Mouse (Mus musculus) layer of hippocampus, postnatal 25 days (tissue): ENCODE results near the gene Nemf. TPM values are rescaled to one million over a fixed set of nuclear protein-coding genes. Genes with fewer than 3 reads are reported as not detected.
A peak's percentile ranks its signal among the peaks of the same experiment; 100 is the strongest.

ENCODE experiments used
- DNase-seq, 2 experiments: peaks; one replicate each; pipeline ENCODE4 v3.0.0; 2022; ENCODE audit warnings: mixed read lengths in 2 of 2, low spot score in 1 of 2; ENCODE audit errors: extremely low spot score in 1 of 2
- microRNA-seq, 2 experiments: library from miRNA; unstranded; fragments of <30 nt; microRNA quantifications; one replicate each; pipeline ENCODE4 v1.2.0; 2021
- total RNA-seq, 2 experiments: library from RNA; stranded (reverse); gene quantifications; 2 replicates each; pipeline ENCODE4 v1.2.3; 2021

Gene Nemf
- total RNA-seq, 2 experiments from 2014 or later = 41.3 to 43.3 TPM

DNA sequence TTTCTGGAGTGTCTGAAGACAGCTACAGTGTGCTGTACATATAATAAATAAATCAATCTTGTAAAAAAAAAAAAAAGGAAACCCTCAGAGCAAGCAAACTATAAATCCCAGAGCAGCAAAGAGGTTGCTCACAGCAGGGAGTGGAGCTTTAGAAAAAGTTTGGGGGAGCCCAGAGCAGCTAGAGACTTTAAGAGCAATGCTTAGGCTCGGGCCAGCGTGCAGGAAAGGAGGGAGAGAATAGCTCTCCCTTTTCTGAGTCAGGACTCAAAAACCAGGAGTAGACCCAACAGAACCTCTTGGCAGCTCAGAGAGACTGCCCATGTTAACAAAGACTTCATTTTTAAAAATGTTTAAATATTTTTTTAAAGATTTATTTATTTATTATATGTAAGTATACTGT, 88.0 kb downstream of the Nemf start:
- no peak for DNase-seq

DNA sequence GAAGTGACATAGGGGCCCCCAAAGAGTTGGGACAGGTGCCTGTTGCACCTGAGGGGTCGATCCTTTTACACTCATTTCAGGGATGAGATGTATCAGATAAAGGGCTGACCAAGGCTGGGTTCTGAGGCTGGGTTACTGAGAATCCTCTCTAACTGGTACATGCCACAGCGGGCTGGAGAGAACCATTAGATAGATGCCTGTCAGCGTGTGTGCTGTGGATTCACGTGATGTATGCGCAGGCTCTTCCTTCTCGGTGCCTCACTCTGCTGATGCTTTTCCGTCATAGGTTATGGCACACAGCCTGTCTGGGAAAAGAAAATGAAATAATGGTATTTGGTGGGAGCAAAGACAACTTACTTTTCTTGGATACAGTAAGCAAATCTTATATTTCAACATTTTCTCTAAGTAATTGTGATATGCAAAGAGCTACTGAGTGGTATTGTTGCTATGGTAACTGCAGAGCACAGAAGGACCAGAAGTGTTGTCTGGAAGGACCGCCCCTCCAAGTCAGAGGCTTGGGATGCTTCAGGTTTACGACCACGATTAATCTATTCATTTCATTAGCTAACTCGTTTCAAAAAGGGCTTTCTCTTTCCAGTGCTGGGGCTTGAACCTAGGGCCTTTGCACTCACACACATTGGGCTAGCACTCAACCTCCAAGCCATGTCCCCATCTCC, 88.9 kb downstream of the Nemf start:
- peak in 1 of 2 experiments; percentile 3 for DNase-seq

DNA sequence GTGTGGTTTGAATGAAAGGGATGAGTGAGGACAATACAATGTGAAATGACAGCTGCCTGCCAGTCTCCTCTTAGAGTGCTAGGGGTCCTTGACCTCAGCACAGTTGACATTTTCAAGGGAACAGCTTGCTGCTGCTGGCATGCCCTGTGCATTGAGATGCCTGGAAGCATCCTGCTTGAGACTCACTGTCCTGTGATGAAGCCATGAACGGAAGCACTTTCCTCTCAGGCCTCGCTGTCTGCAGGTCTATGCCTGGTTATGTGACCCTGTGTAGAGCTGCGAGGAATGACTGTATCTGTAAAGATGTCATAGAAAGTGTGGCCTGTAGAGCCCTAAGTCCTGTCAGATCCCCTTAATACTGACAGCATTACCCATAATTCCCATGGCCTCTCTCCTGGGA, 91.9 kb downstream of the Nemf start:
- no peak for DNase-seq

DNA sequence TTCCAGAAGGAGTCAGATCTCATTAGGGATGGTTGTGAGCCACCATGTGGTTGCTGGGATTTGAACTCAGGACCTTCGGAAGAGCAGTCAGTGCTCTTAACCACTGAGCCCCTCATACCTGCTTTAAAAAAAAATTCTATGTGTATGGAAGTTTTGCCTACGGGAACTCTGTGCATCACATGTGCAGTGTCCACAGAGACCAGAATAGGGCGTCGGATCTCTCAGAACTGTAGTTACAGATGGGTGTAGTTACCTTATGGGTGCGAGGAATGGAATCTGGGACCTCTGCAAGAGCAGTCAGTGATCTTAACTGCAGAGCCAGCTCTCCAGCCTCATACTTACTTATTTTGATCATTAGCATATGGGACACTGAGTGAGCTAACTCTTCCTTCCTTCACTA, 94.7 kb downstream of the Nemf start:
- no peak for DNase-seq

Small RNA genes within 50 kb of the gene (microRNA-seq; reads per million reads assigned to microRNA genes)
- 0 to 1.2 reads per million in 2 experiments for gene Gm47299
- 0 reads per million in 2 experiments for gene Gm47305

Other genes starting within 250 kb of the Nemf start
- 1,000 to 10,000 TPM; 1,032 to 1,201 TPM for gene Rps29, start 198.0 kb downstream of the Nemf start, total RNA-seq
- not detected for gene Lrr1, start 188.4 kb downstream of the Nemf start, total RNA-seq
- 100 to 1,000 TPM; 177 to 208 TPM for gene Rpl36al, start 173.1 kb downstream of the Nemf start, total RNA-seq
- 10 to 100 TPM; 27.4 to 29.6 TPM for gene Mgat2, start 173.0 kb downstream of the Nemf start, total RNA-seq
- 1 to 10 TPM; 3.4 to 7.7 TPM for gene Gm49383, start 160.1 kb downstream of the Nemf start, total RNA-seq
- 1 to 10 TPM; 1.9 to 2.1 TPM for gene Dnaaf2, start 158.7 kb downstream of the Nemf start, total RNA-seq
- gene Gm49384, start 152.9 kb downstream of the Nemf start, total RNA-seq = 1 to 10 TPM; 3.4 to 3.8 TPM
- gene Pole2, start 129.0 kb downstream of the Nemf start, total RNA-seq = 1 to 10 TPM in 1 of 2 experiments, under 1 TPM in 1; 0.27 to 1.4 TPM
- 10 to 100 TPM; 15.2 to 18.4 TPM for gene Klhdc1, start 116.0 kb downstream of the Nemf start, total RNA-seq
- 100 to 1,000 TPM; 116 to 127 TPM for gene Klhdc2, start 60.5 kb downstream of the Nemf start, total RNA-seq
- gene Arf6, start 15.0 kb upstream of the Nemf start, total RNA-seq = 10 to 100 TPM; 49.1 to 50.3 TPM
- gene Gm9887, start 15.3 kb upstream of the Nemf start, total RNA-seq = 1 to 10 TPM; 1.1 to 1.3 TPM
- gene Vcpkmt, start 225.9 kb upstream of the Nemf start, total RNA-seq = 10 to 100 TPM; 19.9 to 21.2 TPM